Mouse (Mus musculus): ENCODE measurements around the gene Cbwd1.
"Not testable (repeated sequence)": the region's sequence is repeated elsewhere in the genome, so short reads cannot be mapped to it uniquely, and the experiment has no call there.

Gene Cbwd1

DNA sequence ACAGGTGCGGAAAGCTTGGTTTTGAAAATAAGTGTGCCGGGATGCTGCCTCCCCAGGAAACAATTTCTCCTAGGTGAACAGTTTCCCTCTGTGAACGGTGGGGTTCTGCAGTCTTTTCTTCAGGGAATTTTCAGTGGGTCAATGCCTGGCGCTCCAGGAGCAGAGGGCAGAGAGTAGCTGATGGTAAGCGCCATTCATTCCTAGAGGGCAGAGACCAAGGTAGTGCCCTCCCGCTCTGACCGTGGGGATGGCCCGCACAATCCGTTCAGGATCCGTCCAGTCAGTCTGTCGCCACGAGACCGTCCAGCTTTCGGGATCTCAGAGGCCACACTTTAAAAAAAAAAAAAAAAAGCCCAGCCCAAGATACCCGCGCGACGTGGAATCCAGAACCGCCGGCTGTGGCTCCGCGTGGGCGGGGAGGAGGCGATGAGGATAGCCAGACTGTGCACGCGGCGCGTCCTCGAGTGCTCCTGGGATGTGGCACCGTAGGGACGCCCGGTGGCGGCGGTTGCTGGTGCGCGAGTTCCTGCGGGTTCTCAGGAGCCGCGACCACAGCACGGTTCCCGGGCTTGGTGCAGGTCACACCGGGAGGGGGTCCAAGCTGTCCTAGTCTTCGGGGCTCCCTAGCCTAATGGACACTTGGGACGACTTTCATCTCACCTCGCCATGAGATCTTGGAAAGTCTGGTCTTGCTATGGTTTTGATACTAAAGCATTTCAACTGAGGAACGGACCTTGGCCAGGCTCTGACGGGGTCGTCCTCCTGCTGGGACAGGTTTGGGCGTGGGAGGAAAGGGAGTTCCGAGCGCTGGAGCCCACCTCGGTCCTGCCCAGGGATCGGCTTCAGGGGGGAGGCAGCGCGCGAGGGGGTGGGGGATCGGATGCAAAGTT, 64.2 kb downstream of the Cbwd1 start:
- no peak for DNase-seq (ENCODE audit: low read depth, low spot score)

DNA sequence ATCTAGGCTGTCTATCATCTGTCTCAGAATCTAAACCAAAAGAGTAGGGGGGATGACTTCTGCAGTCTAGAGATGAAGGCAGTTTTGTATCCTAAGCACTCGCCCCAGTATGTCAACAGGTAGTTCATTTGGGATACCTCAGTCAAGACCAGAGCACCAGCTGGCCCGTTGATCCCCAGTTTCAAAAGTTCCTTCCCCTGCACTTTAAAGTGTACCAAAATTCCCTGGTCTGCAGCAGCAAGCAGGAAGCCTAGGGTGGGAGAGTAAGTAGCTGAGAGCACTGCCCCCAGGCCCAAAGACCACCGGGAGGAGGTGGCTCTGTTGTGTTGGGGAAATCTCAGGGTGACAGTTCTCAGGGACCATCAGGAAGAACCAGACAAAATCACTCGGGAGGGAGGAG, 64.9 kb downstream of the Cbwd1 start:
- no peak for DNase-seq (ENCODE audit: low read depth, low spot score)

DNA sequence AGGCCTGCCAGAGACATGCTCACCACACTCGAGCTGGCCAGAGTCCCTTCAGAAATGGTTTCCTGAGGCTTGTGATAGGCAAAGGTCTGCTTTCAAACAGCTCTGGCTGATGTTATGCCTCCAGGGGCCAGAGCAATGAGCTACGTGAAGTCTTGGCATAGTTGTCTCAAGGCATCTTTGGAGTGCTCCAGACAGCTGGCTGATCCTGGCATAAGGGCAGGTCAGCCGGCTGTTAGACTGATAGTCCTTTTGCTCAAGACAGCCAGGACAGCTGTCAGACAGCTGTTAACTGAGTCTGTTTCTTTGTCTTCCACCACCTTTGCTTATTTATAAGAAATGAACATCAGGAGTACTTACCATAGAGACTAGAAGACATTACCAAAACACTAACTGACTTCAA, 74.5 kb downstream of the Cbwd1 start:
- DNase-seq (ENCODE audit: low read depth, low spot score): no peak

DNA sequence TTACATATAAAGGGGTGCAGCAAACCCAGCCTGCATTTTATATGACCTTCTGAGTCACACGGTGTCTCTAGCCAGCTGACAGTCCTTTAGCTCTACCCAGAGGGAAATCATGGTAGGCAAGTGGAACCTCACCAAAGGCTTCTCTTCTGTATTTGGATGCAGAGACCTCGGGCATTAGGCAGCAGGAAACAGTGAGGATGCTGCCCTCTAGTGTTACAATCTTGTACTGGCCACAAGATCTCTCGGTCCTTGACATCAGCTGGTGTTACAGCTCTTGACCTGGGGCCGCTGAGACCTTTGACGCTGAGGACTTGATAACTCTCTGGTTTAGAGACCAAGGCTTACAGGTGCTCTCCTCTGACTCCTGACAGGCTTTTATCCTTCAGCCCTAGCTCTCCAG, 75.9 kb downstream of the Cbwd1 start:
- no peak for DNase-seq (ENCODE audit: low read depth, low spot score)

DNA sequence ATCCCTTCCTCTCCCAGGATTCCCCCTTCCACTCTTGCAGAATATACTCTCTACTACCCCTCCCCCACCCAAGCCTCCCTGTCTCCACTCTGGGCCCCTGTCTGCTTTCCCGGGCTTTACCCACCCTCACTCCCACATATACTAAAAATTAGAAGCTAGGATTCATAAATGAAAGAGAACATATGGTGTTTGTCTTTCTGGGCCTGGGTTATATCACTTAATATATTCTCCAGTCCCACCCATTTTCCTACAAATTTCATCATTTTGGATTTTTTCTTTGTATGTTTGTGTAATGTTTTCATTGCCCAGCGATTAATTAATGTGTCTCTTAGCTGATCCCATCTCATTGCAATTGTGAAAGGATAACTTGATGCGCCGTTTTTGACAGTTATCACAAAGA, 80.2 kb downstream of the Cbwd1 start:
- DNase-seq (ENCODE audit: low read depth, low spot score): no peak

DNA sequence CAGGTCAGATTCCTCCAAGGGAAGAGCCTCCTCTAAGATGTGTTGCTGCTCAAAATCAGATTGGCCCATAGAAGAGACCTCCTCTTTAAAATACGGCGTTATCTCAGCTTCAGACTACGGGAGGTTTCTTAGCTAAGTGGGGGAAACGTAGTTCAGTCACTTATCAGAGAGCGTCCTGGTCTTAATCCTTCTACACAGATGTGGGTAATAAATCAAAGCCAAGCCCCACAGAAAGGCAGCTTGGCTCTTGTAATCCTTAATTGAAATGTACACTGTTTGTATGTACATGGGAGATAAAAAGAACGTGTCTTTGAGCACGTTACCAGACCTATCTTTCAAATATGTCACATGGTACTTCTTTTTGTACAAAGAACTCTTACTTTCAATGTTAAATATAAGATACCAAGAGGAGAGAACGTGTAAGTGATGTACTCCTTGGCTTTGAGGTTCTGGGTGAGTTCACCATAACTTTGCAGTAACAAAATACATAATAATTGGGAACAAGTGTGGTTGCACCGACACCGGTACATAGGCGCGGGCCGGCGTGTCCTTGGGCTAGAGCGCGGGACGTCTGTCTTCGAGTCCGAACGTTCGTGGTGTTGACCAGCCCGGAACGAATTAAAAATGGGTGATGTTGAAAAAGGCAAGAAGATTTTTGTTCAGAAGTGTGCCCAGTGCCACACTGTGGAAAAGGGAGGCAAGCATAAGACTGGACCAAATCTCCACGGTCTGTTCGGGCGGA, 86.1 kb downstream of the Cbwd1 start, which contains the start of gene Gm10053:
TSS of gene Gm10053 (plus strand) at position 558 of the 742 bp plus-strand sequence.
- DNase-seq (ENCODE audit: low read depth, low spot score): not testable (repeated sequence)

DNA sequence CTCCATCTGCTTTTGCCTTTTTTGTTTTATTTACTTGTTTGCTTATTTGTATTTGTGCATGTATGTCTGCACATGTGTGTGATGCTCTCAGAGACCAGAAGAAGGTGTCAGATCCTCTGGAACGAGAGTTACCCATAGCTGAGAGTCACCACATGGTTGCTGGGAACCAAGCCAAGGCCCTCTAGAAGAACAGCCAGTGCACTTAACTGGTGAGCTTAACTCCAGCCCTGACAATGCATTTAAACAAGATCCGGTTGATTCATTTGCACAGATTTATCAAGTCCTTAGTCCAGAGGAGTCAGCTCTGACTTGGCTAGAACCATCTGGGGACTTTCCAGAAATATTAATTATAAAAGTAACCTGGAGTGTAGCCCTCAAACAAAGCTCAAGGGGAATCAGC, 87.5 kb downstream of the Cbwd1 start:
- no peak for DNase-seq (ENCODE audit: low read depth, low spot score)

DNA sequence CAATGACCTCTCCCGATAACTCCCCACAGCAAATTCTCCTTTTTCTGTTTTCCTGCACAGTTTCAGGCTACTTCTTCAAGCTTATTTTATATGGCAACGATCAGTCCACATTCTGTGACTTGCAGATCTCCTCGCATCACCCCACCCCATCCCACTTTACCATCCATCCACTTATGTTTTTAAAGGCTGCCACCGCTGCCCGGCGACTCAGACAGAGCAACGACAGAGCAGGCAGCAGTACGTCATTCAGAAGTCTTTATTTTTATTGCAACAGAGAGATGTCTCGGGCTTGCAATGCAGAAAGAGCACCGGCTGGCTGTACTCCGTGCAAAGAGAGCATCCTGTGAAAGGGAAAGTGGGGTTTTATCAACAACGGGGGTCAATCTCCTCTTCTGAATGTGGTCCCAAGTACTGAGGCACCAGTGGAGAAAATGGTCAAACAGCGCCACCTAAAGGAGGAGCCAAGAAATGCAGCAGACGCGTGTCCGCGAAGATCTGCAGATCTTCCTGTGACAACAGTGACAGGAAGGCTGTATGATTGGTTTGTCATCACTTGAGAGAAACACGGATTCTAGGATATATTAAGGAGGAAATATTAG, 90.3 kb downstream of the Cbwd1 start:
- peak; percentile 45 for DNase-seq (ENCODE audit: low read depth, low spot score)
